Comparison of ENCODE assay signal across 22 mouse cellular contexts in the genomic region with DNA sequence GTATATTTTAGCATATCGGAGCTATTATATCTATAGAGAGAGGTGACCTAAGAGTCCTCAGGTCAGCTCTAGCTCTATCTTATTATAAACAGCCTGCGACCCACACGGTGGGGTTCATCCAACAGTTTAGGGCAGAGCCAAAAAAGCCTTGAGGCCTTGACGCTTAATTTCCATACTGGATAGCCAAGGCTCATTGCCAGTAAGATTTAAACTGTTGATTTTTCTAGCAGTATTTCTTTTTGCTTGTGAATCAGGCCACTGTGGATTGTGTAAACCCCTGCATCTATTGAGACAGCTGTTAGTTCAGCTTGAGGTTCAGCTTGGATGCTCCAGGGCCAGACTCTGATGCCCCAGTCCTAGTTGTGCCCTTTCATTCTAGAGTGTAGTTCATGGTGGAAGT.
"Had no signal": no experiment of that assay in that cellular context is flagged by ENCODE, and none has a peak within 500 bp of the region (broad histone marks: within the 10 kb centered on the region; RNA-seq: fewer than 3 reads in every experiment).

No protein-coding gene starts in this region.

- H3K27ac ChIP-seq: left cerebral cortex, adult 2 months; liver, embryonic 13.5 days; midbrain, embryonic 10.5 days; neural tube, embryonic 12.5 days; neural tube, embryonic 15.5 days had no signal

- H3K9ac ChIP-seq: liver, embryonic 13.5 days; neural tube, embryonic 12.5 days; neural tube, embryonic 15.5 days had no signal

- H3K4me2 ChIP-seq: liver, embryonic 13.5 days; neural tube, embryonic 12.5 days; neural tube, embryonic 15.5 days had no signal

- ATAC-seq: inflammation-experienced regulatory T-cells, adult 6 months; intestine, embryonic 16.5 days had no signal

- H3K4me3 ChIP-seq: left cerebral cortex, adult 2 months; liver, embryonic 13.5 days; megakaryocyte, embryonic 14.5 days; midbrain, embryonic 10.5 days; neural tube, embryonic 12.5 days; neural tube, embryonic 15.5 days had no signal

- H3K27me3 ChIP-seq: liver, embryonic 13.5 days; megakaryocyte, embryonic 14.5 days; neural tube, embryonic 15.5 days had no signal

- DNase-seq: kidney, adult 18-20 months; kidney, adult 9 months; kidney, postnatal 14 days; kidney, postnatal 4 days; layer of hippocampus, adult 9-11 months; layer of hippocampus, postnatal 36 days; liver, embryonic 13.5 days; lung, postnatal 14 days; midbrain, embryonic 14.5 days; right cerebral cortex, adult 18-20 months; right cerebral cortex, postnatal 14 days; right cerebral cortex, postnatal 4 days; thymus, adult 18-20 months; thymus, postnatal 14 days; thymus, postnatal 4 days had no signal

- H3K4me1 ChIP-seq: neural tube, embryonic 15.5 days had no signal

- H3K9me3 ChIP-seq: liver, embryonic 13.5 days; megakaryocyte, embryonic 14.5 days; midbrain, embryonic 10.5 days; neural tube, embryonic 15.5 days had no signal
